ENCODE assay signal across 22 mouse cellular contexts in the genomic region with DNA sequence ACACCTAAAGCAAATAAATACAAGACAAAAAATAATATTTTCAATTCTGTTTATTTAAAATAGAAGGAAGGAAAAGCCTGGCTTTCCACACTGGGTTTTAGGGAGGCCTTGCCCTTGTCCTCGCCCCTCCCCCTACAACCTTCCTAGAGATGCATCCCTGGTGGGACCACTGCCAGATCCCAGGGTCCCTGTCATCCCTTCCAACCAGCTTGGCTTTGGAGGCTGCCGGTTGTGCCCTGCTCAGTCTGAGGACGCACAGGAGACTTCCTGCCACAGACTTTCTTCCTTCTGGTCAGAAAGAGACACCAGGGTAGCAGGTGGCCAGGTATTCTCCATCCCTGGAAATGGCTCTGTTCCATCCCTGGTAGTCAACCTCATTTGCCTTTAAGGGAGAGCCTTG. TPM values are rescaled to one million over a fixed set of nuclear protein-coding genes. Genes with fewer than 3 reads are reported as not detected.
DNase-seq lines count a peak whose midpoint lies in the region; ATAC-seq and TF ChIP-seq lines count a peak whose summit lies in the region.
"Had no signal": no experiment of that assay in that cellular context is flagged by ENCODE, and none has a peak within 500 bp of the region (broad histone marks: within the 10 kb centered on the region; RNA-seq: fewer than 3 reads in every experiment).

No protein-coding gene starts in this region.

- H3K9me3 ChIP-seq in heart, embryonic 11.5 days (replicated peaks; ENCODE audit: control insufficient read depth, low read length) = no peaks in the 10 kb centered on the region
- H3K9me3 ChIP-seq: embryonic facial prominence, embryonic 15.5 days; forebrain, embryonic 10.5 days; heart, embryonic 10.5 days; heart, embryonic 15.5 days; hindbrain, embryonic 13.5 days had no signal

- peak; percentile 46 for DNase-seq in testis, postnatal 10 days (ENCODE audit: low spot score)
- DNase-seq in testis, postnatal 14 days (ENCODE audit: low spot score) = no peak
- peak; percentile 62 to 74 for DNase-seq in cerebellum, adult 2 months
- peak; percentile 94 to 95 for DNase-seq in cerebellum, postnatal 10 days
- DNase-seq in urinary bladder, postnatal 25 days (ENCODE audit: low spot score) = no peak
- DNase-seq in thymus, postnatal 4 days = no peak
- DNase-seq: adrenal gland, adult 2 months; adrenal gland, postnatal 25 days; embryo, embryonic 11 days; gastrocnemius, postnatal 10 days; heart, adult 18-20 months; heart, postnatal 14 days; kidney, adult 8-10 months had no signal

- no peak overlapping the region for H3K27ac ChIP-seq in cerebellum, adult 2 months (ENCODE audit: insufficient read depth, low read length)
- no peak overlapping the region for H3K27ac ChIP-seq in heart, embryonic 11.5 days (ENCODE audit: low read depth, low read length)
- H3K27ac ChIP-seq: embryonic facial prominence, embryonic 15.5 days; forebrain, embryonic 10.5 days; heart, embryonic 10.5 days; heart, embryonic 15.5 days; hindbrain, embryonic 13.5 days had no signal

- WGBS in cerebellum, adult 2 months = 22% methylated on average over 3 of the region's 3 CpGs
- 68% methylated on average over 3 of the region's 3 CpGs for WGBS in heart, embryonic 11.5 days (ENCODE audit: insufficient replicate concordance)

- no peak for TF ChIP-seq CTCF in cerebellum, adult 2 months (IDR thresholded peaks at IDR 0.05; ENCODE audit: borderline replicate concordance, insufficient read depth, low read depth, low read length)

- no peak overlapping the region for H3K4me3 ChIP-seq in cerebellum, adult 2 months (replicated peaks; ENCODE audit: insufficient read depth, low read depth, low read length)
- H3K4me3 ChIP-seq in heart, embryonic 11.5 days (ENCODE audit: low read depth, low read length) = no peak overlapping the region
- H3K4me3 ChIP-seq: embryonic facial prominence, embryonic 15.5 days; erythroblast, embryonic 14.5 days; forebrain, embryonic 10.5 days; heart, embryonic 10.5 days; heart, embryonic 15.5 days; hindbrain, embryonic 13.5 days had no signal

- no peak overlapping the region for H3K4me2 ChIP-seq in heart, embryonic 11.5 days
- H3K4me2 ChIP-seq: embryonic facial prominence, embryonic 15.5 days; heart, embryonic 15.5 days; hindbrain, embryonic 13.5 days had no signal

- ATAC-seq in heart, embryonic 11.5 days (replicated peaks; ENCODE audit: insufficient number of reproducible peaks, low FRiP score, low TSS enrichment) = no peak
- ATAC-seq: forebrain, embryonic 14.5 days; intestine, postnatal 0 days had no signal

- H3K9ac ChIP-seq in heart, embryonic 11.5 days (ENCODE audit: low read depth, low read length) = no peak overlapping the region
- H3K9ac ChIP-seq: embryonic facial prominence, embryonic 15.5 days; heart, embryonic 15.5 days; hindbrain, embryonic 13.5 days had no signal

- TF ChIP-seq POLR2A in cerebellum, adult 2 months (IDR thresholded peaks at IDR 0.05; ENCODE audit: borderline replicate concordance, insufficient read depth, low read length) = no peak

- no peaks in the 10 kb centered on the region for H3K36me3 ChIP-seq in heart, embryonic 11.5 days (ENCODE audit: control insufficient read depth, insufficient read depth, low read length)
- H3K36me3 ChIP-seq: embryonic facial prominence, embryonic 15.5 days; forebrain, embryonic 10.5 days; heart, embryonic 10.5 days; heart, embryonic 15.5 days; hindbrain, embryonic 13.5 days had no signal

- peaks cover 63% of the 10 kb centered on the region for H3K4me1 ChIP-seq in cerebellum, adult 2 months (ENCODE audit: control insufficient read depth, insufficient read depth, low read length)
- no peaks in the 10 kb centered on the region for H3K4me1 ChIP-seq in heart, embryonic 11.5 days (ENCODE audit: control insufficient read depth, insufficient read depth, low read length)
- H3K4me1 ChIP-seq: heart, embryonic 15.5 days had no signal

- no peaks in the 10 kb centered on the region for H3K27me3 ChIP-seq in cerebellum, adult 2 months (ENCODE audit: control insufficient read depth, insufficient read depth, low read length)
- no peaks in the 10 kb centered on the region for H3K27me3 ChIP-seq in heart, embryonic 11.5 days (ENCODE audit: control insufficient read depth, insufficient read depth, low read length)
- H3K27me3 ChIP-seq: embryonic facial prominence, embryonic 15.5 days; hindbrain, embryonic 13.5 days had no signal

RNA-seq across cellular contexts. Expression of gene Gabbr2, which starts 57.4 kb away (rescaled TPM):
- polyA plus RNA-seq in cerebellum, adult 2 months (2012; rRNA removed) = 102 and 117 TPM in 2 replicates
- 0.04 and 0.13 TPM in 2 replicates for polyA plus RNA-seq in heart, embryonic 11.5 days (2014; fragmentation: Nextera tagmentation; extraction: Ambion mirVana)
- polyA plus RNA-seq: erythroblast, embryonic 14.5 days had no signal

Comparison
In these comparisons a context has a peak if more than half of its experiments do, and no peak if none do; other contexts are left out.
1. DNase-seq: peak in testis, postnatal 10 days (single experiment), cerebellum, adult 2 months (2 of 2) and cerebellum, postnatal 10 days (2 of 2); none in testis, postnatal 14 days (single experiment), urinary bladder, postnatal 25 days (single experiment) and thymus, postnatal 4 days (single experiment).
2. RNA of gene Gabbr2, which starts 57.4 kb away (polyA plus RNA-seq): 102 to 117 TPM in cerebellum, adult 2 months; 0.04 to 0.13 TPM in heart, embryonic 11.5 days; every median in the first group is over 10 times any median in the second.